Mouse (Mus musculus): ENCODE measurements around the gene Npffr2. TPM values are rescaled to one million over a fixed set of nuclear protein-coding genes. Genes with fewer than 3 reads are reported as not detected.

Npffr2 gene
- polyA plus RNA-seq, 1 experiment from 2014 or later = 0.10 TPM

DNA sequence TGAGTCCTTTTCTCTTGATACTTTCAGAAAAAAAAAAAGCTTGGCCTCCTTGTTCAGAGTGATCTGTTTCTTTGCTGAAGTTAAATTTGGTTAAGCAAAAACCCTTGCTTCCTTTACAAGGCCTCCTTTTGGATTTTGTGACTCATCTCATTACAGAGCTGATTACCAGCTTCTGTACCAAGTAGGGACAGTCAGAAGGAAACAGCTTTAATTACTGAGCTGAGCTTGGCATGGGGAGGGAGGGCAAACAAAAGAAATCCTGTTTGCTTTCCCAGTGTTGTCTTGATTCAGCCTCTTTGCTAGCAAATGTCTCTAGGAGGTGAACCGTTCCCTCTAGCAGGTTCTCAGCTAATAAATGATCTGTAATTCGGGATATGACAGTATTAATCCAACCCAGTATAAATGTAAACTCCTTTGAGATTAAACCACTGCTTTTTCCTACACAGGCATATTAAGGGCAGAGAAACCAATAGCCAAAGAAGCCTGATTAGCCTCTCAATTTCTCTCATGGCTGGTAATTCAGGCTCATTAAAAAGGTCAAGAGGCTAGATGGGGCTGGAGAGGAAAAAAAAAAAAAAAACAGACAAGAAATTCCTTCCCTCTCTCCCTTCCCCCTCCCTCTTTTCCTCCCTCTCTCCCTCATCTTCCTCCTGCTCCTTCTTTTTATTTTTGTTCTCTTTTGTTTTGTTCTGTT is 84.2 kb downstream of the Npffr2 start:
- Histone ChIP-seq H3K36me3 (ENCODE audit: control insufficient read depth, insufficient read depth, low read length) (no peaks in the 10 kb centered on the region), H3K27me3 (replicated peaks; ENCODE audit: control insufficient read depth, insufficient read depth, low read length) (no peaks in the 10 kb centered on the region), H3K27ac (ENCODE audit: low read depth, low read length) (peak overlapping the region; percentile 21; the same call in 1 of the 2 replicates), H3K9ac (ENCODE audit: low read length) (no peak overlapping the region), H3K4me3 (ENCODE audit: low read depth, low read length) (no peak overlapping the region), H3K4me1 (ENCODE audit: control insufficient read depth, insufficient read depth, low read length) (no peaks in the 10 kb centered on the region), H3K9me3 (replicated peaks; ENCODE audit: control insufficient read depth, low read length) (no peaks in the 10 kb centered on the region), H3K4me2 (ENCODE audit: low read length) (no peak overlapping the region)
- 25% methylated on average over 2 of the region's 2 CpGs for WGBS
- ATAC-seq (peak; percentile 73), DNase-seq (ENCODE audit: low spot score) (peak; percentile 54)

GRCm38 (mm10) chr5:89612262-89612661 is 85.0 kb downstream of the Npffr2 start:
- no peak overlapping the region for H3K9ac ChIP-seq (ENCODE audit: low read length)
- no peak for DNase-seq (ENCODE audit: low spot score)

GRCm38 (mm10) chr5:89631599-89631998 is 104.4 kb downstream of the Npffr2 start:
- DNase-seq (ENCODE audit: low spot score) (peak; percentile 88), ATAC-seq (peak; percentile 80; the same call in 1 of the 2 replicates)
- no peaks in the 10 kb centered on the region for H3K9me3 ChIP-seq (replicated peaks; ENCODE audit: control insufficient read depth, low read length)

More at GRCm38 (mm10) chr5:89612262-89612661, 85.0 kb downstream of the Npffr2 start:
- ATAC-seq = no peak
- H3K36me3 ChIP-seq (ENCODE audit: control insufficient read depth, insufficient read depth, low read length) = no peaks in the 10 kb centered on the region
- 41% methylated on average over 6 of the region's 6 CpGs for WGBS
- H3K27me3 ChIP-seq (replicated peaks; ENCODE audit: control insufficient read depth, insufficient read depth, low read length) = no peaks in the 10 kb centered on the region
- no peak overlapping the region for H3K27ac ChIP-seq (ENCODE audit: low read depth, low read length)
- H3K9me3 ChIP-seq (replicated peaks; ENCODE audit: control insufficient read depth, low read length) = no peaks in the 10 kb centered on the region
- no peaks in the 10 kb centered on the region for H3K4me1 ChIP-seq (ENCODE audit: control insufficient read depth, insufficient read depth, low read length)
- no peak overlapping the region for H3K4me2 ChIP-seq (ENCODE audit: low read length)
- H3K4me3 ChIP-seq (ENCODE audit: low read depth, low read length) = no peak overlapping the region

More at GRCm38 (mm10) chr5:89631599-89631998, 104.4 kb downstream of the Npffr2 start:
- H3K4me3 ChIP-seq (ENCODE audit: low read depth, low read length) = no peak overlapping the region
- 59% methylated on average over 1 of the region's 1 CpGs for WGBS
- H3K4me1 ChIP-seq (ENCODE audit: control insufficient read depth, insufficient read depth, low read length) = no peaks in the 10 kb centered on the region
- no peak overlapping the region for H3K27ac ChIP-seq (ENCODE audit: low read depth, low read length)
- H3K36me3 ChIP-seq (ENCODE audit: control insufficient read depth, insufficient read depth, low read length) = no peaks in the 10 kb centered on the region
- H3K9ac ChIP-seq (ENCODE audit: low read length) = no peak overlapping the region
- no peak overlapping the region for H3K4me2 ChIP-seq (ENCODE audit: low read length)
- H3K27me3 ChIP-seq (replicated peaks; ENCODE audit: control insufficient read depth, insufficient read depth, low read length) = no peaks in the 10 kb centered on the region

Other genes with a start within 250 kb of the Npffr2 start
- not detected in 2 replicates for gene Gc, start 69.5 kb upstream of the Npffr2 start, polyA plus RNA-seq (2014; fragmentation: Nextera tagmentation; extraction: Ambion mirVana)

All from forebrain, embryonic 14.5 days (tissue).